In the genomic region with DNA sequence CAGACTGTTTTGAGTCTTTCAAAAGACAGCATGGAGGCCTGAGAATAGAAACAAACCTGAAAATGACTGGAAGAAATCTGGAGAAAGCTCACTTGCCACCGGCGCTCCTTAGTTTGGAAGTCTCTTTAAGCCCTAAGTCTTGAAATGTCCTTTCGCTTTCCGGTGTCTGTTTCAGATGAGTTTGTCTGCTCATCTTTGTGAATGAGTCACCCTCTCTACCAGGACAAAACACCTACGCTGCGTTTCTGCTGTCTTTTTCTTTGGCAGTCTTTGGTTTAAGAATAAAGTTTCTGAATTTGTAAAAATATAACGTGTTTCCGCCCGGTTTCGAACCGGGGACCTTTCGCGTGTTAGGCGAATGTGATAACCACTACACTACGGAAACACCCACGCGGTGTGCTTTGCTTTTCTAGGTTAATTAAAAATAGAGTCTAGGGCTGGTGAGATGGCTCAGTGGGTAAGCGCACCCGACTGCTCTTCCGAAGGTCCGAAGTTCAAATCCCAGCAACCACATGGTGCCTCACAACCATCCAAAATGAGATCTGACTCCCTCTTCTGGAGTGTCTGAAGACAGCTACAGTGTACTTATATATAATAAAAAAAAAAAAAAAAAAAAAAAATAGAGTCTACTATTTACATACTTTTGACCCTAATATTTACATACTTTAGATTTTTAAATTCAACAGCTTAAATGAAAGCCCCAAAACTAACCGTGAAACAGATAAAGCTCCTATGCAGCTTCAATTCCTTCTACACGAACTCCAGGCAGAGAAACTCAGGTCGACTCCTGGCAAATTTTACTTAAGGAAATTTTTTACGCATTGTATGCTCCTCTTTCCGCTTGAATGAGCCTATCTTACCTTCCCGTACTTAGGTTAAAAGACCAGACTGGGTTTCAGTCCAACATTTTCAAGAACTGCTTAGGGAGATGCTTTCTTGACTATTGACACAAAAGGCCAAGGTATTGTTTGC, we compare ENCODE assay signal across 1 mouse cellular context.
TF ChIP-seq lines count a peak whose summit lies in the region.

No protein-coding gene starts in this region.

TF ChIP-seq in ES-E14, 5 proteins besides CTCF, POLR2A, EP300 and RAD21:
- TF ChIP-seq MAFK (IDR thresholded peaks at IDR 0.05; ENCODE audit: insufficient read depth, low read depth, low read length) (peak; percentile 89), ZC3H11A (IDR thresholded peaks at IDR 0.05; ENCODE audit: borderline replicate concordance, low read depth, low read length) (no peak), ZNF384 (IDR thresholded peaks at IDR 0.05; ENCODE audit: low read depth, low read length) (peak; percentile 95)
